Mouse (Mus musculus): ENCODE results near the gene Otud7b. TPM values are rescaled to one million over a fixed set of nuclear protein-coding genes. Genes with fewer than 3 reads are reported as not detected.

Gene Otud7b
- polyA plus RNA-seq, 1 experiment = 15.0 TPM

- 10% methylated on average over 4 of the region's 4 CpGs for WGBS
- peak overlapping the region; percentile 99 for H3K27ac ChIP-seq (ENCODE audit: insufficient read depth, low read depth, low read length)
- TF ChIP-seq POLR2A (IDR thresholded peaks at IDR 0.05; ENCODE audit: low read depth, low read length) (no peak), CTCF (conservative IDR thresholded peaks at IDR 0.05; ENCODE audit: insufficient read depth, insufficient read length, low read depth, low read length) (no peak)
Observed at GRCm38 (mm10) chr3:96160222-96160802, 56.0 kb downstream of the Otud7b start.

GRCm38 (mm10) chr3:96160803-96161516 lies 56.6 kb downstream of the Otud7b start:
- WGBS = under 1% methylated on average over 12 of the region's 12 CpGs
- Histone ChIP-seq H3K4me3 (ENCODE audit: insufficient read depth, low read depth, low read length) (peak overlapping the region; percentile 69), H3K27ac (ENCODE audit: insufficient read depth, low read depth, low read length) (peak overlapping the region; percentile 99), H3K36me3 (ENCODE audit: control insufficient read depth, insufficient read depth, low read length) (no peaks in the 10 kb centered on the region; the same call in 1 of the 2 replicates), H3K4me1 (ENCODE audit: control insufficient read depth, insufficient read depth, low read length) (peaks cover 22% of the 10 kb centered on the region), H3K27me3 (replicated peaks; ENCODE audit: control insufficient read depth, insufficient read depth, low read length) (no peaks in the 10 kb centered on the region)
- TF ChIP-seq CTCF (conservative IDR thresholded peaks at IDR 0.05; ENCODE audit: insufficient read depth, insufficient read length, low read depth, low read length) (no peak), POLR2A (IDR thresholded peaks at IDR 0.05; ENCODE audit: low read depth, low read length) (no peak)
- DNase-seq = peak; percentile 94

More at GRCm38 (mm10) chr3:96160222-96160802, 56.0 kb downstream of the Otud7b start:
- H3K27me3 ChIP-seq (replicated peaks; ENCODE audit: control insufficient read depth, insufficient read depth, low read length) = no peaks in the 10 kb centered on the region
- peak overlapping the region; percentile 69 for H3K4me3 ChIP-seq (ENCODE audit: insufficient read depth, low read depth, low read length)
- peak; percentile 84 for DNase-seq
- H3K4me1 ChIP-seq (ENCODE audit: control insufficient read depth, insufficient read depth, low read length) = peaks cover 26% of the 10 kb centered on the region
- H3K36me3 ChIP-seq (ENCODE audit: control insufficient read depth, insufficient read depth, low read length) = no peaks in the 10 kb centered on the region; the same call in 1 of the 2 replicates

GRCm38 (mm10) chr3:96161869-96162840 lies 57.8 kb downstream of the Otud7b start, which contains the start of gene Mtmr11:
Gene Mtmr11 (plus strand): TSS chr3:96162004.
- Histone ChIP-seq H3K4me1 (ENCODE audit: control insufficient read depth, insufficient read depth, low read length) (peaks cover 21% of the 10 kb centered on the region), H3K36me3 (ENCODE audit: control insufficient read depth, insufficient read depth, low read length) (no peaks in the 10 kb centered on the region; the same call in 1 of the 2 replicates), H3K27ac (ENCODE audit: insufficient read depth, low read depth, low read length) (peak within 1 kb of the TSS; percentile 99), H3K4me3 (ENCODE audit: insufficient read depth, low read depth, low read length) (peak within 1 kb of the TSS; percentile 95), H3K27me3 (replicated peaks; ENCODE audit: control insufficient read depth, insufficient read depth, low read length) (no peaks in the 10 kb centered on the region)
- DNase-seq = peak; percentile 83
- 4% methylated on average over 16 of the region's 16 CpGs for WGBS
- TF ChIP-seq POLR2A (IDR thresholded peaks at IDR 0.05; ENCODE audit: low read depth, low read length) (no peak), CTCF (conservative IDR thresholded peaks at IDR 0.05; ENCODE audit: insufficient read depth, insufficient read length, low read depth, low read length) (no peak)

- Histone ChIP-seq H3K27me3 (replicated peaks; ENCODE audit: control insufficient read depth, insufficient read depth, low read length) (no peaks in the 10 kb centered on the region), H3K4me1 (ENCODE audit: control insufficient read depth, insufficient read depth, low read length) (peaks cover 21% of the 10 kb centered on the region), H3K36me3 (ENCODE audit: control insufficient read depth, insufficient read depth, low read length) (no peaks in the 10 kb centered on the region; the same call in 1 of the 2 replicates), H3K4me3 (ENCODE audit: insufficient read depth, low read depth, low read length) (peak overlapping the region; percentile 95), H3K27ac (ENCODE audit: insufficient read depth, low read depth, low read length) (peak overlapping the region; percentile 70)
- TF ChIP-seq CTCF (conservative IDR thresholded peaks at IDR 0.05; ENCODE audit: insufficient read depth, insufficient read length, low read depth, low read length) (no peak), POLR2A (IDR thresholded peaks at IDR 0.05; ENCODE audit: low read depth, low read length) (no peak)
- WGBS = 75% methylated on average over 6 of the region's 6 CpGs
- no peak for DNase-seq
Observed at GRCm38 (mm10) chr3:96163040-96163439, 58.7 kb downstream of the Otud7b start.

- H3K36me3 ChIP-seq (ENCODE audit: control insufficient read depth, insufficient read depth, low read length) = no peaks in the 10 kb centered on the region; the same call in 1 of the 2 replicates
- TF ChIP-seq POLR2A (IDR thresholded peaks at IDR 0.05; ENCODE audit: low read depth, low read length) = no peak
- no peak for TF ChIP-seq CTCF (conservative IDR thresholded peaks at IDR 0.05; ENCODE audit: insufficient read depth, insufficient read length, low read depth, low read length)
- no peak overlapping the region for H3K4me3 ChIP-seq (ENCODE audit: insufficient read depth, low read depth, low read length)
- DNase-seq = no peak
- no peaks in the 10 kb centered on the region for H3K27me3 ChIP-seq (replicated peaks; ENCODE audit: control insufficient read depth, insufficient read depth, low read length)
- peaks cover 21% of the 10 kb centered on the region; the same call in 1 of the 2 replicates for H3K4me1 ChIP-seq (ENCODE audit: control insufficient read depth, insufficient read depth, low read length)
- 59% methylated on average over 12 of the region's 12 CpGs for WGBS
- H3K27ac ChIP-seq (ENCODE audit: insufficient read depth, low read depth, low read length) = no peak overlapping the region
Observed at GRCm38 (mm10) chr3:96168466-96169158, 64.3 kb downstream of the Otud7b start.

GRCm38 (mm10) chr3:96170276-96170675 lies 65.9 kb downstream of the Otud7b start:
- 0 out of 2 replicates have a peak overlapping the region, but pooled peaks have one; percentile 96 for H3K27ac ChIP-seq (ENCODE audit: insufficient read depth, low read depth, low read length)
- no peak for DNase-seq
- H3K4me3 ChIP-seq (ENCODE audit: insufficient read depth, low read depth, low read length) = no peak overlapping the region
- WGBS = 84% methylated on average over 4 of the region's 4 CpGs
- no peaks in the 10 kb centered on the region for H3K27me3 ChIP-seq (replicated peaks; ENCODE audit: control insufficient read depth, insufficient read depth, low read length)
- TF ChIP-seq CTCF (conservative IDR thresholded peaks at IDR 0.05; ENCODE audit: insufficient read depth, insufficient read length, low read depth, low read length) (no peak), POLR2A (IDR thresholded peaks at IDR 0.05; ENCODE audit: low read depth, low read length) (no peak)
- peaks cover 14% of the 10 kb centered on the region; the same call in 1 of the 2 replicates for H3K4me1 ChIP-seq (ENCODE audit: control insufficient read depth, insufficient read depth, low read length)
- peaks cover 1% of the 10 kb centered on the region for H3K36me3 ChIP-seq (ENCODE audit: control insufficient read depth, insufficient read depth, low read length)

Data from kidney, adult 2 months (tissue).